Mouse (Mus musculus) stomach, adult 2 months (tissue): ENCODE results near the gene Mindy1. TPM values are rescaled to one million over a fixed set of nuclear protein-coding genes. Genes with fewer than 3 reads are reported as not detected.

Experiments
- polyA plus RNA-seq: library from polyadenylated mRNA; depleted of rRNA; stranded (reverse); fragments of >200 nt; gene quantifications from 2 replicates; pipeline ENCODE4 v1.2.3, GENCODE M21; 2012; rRNA removed

The Mindy1 gene
- polyA plus RNA-seq = 58.1 and 69.6 TPM in 2 replicates

DNA sequence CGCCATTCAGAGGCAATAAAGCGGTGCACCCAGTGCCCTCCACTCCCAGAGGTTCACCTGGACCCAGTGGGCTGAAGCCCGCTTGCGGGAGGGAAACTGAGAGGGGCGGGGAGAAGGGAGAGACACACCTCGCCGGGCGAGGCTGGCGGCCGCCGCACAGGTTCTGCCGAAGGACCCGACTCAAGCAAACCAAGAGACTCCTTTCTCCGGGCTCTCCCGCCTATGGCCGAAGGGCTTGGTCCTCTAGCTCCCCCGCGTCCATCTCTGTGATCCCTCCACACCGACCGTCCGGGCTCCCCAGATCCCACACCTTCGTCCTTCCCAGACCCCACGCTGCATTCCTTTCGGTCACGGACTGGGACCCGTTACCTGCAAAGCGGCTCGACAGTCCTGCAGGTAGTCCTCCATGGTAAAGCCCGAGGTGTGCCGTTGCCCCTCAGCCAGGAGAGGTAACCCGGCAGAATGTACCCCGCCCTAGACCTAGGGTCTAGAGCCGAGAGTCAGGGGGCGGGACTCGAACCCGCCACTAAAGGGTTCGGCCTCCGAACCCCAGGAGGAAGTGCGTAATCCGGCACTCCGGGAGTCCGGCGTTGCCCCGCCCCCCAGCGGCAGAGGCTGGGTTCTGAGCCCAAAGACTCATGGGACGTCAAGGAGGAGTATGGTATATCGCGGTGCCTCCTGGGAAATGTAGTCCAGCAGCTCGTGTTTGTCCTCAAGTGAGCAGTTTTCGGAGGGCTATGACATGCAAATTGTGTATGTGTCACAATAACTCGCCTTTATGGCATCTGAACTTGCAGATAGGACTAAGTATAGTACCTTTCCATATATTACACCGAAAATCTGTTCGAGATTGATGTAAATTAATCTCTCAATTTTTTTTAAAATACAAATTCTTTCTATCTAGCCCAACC, at the start of gene Mindy1, which contains the start of gene Prune1:
Mindy1 (plus strand) TSS at position 130 of the 911 bp plus-strand sequence.
Prune1 (minus strand) TSS at position 861 of the 911 bp plus-strand sequence.

DNA sequence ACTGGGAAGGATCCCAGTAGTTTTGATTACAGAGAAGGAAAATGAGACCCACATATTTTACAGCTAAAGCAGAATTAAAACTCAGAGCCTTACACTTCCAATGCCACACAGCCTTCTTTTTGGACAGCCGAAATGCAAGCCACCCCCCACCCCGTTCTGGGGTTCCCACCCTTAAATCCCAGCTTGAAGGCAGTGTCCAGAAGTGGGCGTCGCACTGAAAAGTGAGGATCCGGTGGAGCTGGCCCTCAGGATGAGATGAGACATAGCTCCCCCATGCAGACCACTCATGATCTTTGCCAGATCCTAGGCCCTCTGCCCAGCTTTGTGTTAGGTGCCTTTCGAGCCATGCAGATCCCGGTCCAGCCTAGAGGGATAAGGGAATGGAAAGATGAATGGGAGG, 39.6 kb upstream of the Mindy1 start, which contains the start of gene Gm128:
Gm128 (minus strand) TSS at position 101 of the 400 bp plus-strand sequence.

DNA sequence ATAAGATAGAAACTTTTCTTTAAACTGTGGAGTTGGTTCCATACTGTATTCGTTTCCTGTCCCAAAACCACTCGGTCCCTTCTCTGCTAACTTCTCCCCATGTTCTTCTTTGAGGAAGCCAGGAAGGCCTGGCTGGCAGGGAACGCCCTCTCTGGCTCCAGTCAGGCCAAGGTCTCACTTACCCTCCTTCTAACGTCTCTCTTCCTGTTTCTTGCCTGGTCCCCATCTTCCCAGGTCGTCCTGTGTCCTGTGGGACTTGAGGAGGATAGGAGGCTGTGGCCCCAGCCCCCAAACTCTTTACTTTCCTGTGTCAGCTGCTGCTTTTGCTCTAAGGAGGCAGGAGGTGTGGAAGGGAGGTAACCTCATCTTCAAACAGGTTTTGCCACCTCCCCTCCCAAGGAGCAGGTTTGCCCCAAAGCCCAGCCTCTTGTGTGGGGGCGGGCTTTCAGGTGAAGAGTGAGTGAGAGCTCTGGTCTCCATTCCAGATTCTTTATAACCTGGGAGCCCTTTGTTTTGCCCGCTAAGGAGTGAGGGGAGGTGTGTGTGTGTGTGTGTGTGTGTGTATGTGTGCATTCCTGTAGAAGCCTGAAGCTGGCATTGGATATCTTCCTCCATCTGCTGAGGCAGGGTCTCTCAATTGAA, 30.2 kb upstream of the Mindy1 start, which contains the start of gene Bnipl:
Bnipl (minus strand) TSS at position 411 of the 642 bp plus-strand sequence.

DNA sequence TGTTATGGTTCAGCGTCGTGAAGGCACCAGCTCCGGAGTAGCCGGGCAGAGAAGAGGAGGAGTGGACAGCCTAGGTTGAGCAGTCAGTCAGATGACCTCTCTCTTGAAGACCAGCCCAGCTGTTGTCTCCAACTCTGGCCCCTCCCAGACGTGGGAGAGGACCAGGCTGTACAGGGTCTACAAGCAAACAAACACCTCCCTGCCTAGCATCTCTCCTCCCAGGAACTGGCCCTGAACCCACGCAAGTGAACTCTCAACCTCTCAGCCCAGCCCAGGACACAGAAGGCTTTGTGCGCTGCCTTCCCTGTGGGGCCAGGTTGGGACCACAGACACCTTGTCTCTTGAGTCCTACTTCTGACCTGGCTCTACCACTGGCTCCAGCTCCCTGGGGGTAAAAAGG, 26.0 kb downstream of the Mindy1 start, which contains the start of gene Anxa9:
Anxa9 (minus strand) TSS at position 77 of the 400 bp plus-strand sequence.

DNA sequence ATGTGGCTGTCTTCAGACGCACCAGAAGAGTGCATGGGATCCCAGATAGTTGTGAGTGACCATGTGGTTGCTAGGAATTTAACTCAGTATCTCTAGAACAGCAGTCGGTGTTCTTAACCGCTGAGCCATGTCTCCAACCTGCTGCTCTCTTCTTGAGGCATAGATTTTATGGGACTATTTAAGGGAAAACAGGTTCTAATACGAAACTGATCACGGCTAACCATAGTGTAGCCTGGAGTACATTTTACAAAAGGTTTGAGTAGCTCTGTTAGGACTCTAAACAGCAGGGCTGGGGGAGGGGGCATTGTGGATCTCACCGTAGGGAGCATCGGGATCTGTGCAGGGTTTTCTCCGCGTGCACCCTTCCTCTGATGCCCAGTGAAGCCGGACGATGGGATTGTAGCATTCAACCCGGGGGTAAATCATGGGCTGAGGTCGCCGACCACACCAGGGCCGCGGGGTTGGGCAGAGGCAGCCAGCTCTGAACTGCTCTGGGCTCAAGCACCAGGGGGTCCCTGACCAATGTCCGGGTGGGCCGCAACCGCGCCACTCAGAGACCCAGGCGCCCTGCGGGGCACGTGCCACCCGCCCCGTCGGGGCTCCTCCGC, 33.4 kb downstream of the Mindy1 start, which contains the start of gene Cers2:
Cers2 (plus strand) TSS at position 306 of the 608 bp plus-strand sequence.

Other genes starting within 250 kb of the Mindy1 start
- 44.5 and 46.3 TPM in 2 replicates for gene Psmd4, start 238.7 kb upstream of the Mindy1 start, polyA plus RNA-seq
- 6.3 and 7.3 TPM in 2 replicates for gene Pip5k1a, start 174.4 kb upstream of the Mindy1 start, polyA plus RNA-seq
- gene Vps72, start 170.3 kb upstream of the Mindy1 start, polyA plus RNA-seq = 31.7 and 34.4 TPM in 2 replicates
- 0.68 and 1.2 TPM in 2 replicates for gene Tmod4, start 156.9 kb upstream of the Mindy1 start, polyA plus RNA-seq
- 10.4 and 15.6 TPM in 2 replicates for gene Scnm1, start 147.3 kb upstream of the Mindy1 start, polyA plus RNA-seq
- gene Lysmd1, start 147.3 kb upstream of the Mindy1 start, polyA plus RNA-seq = 2.4 and 2.5 TPM in 2 replicates
- 1.6 and 5.7 TPM in 2 replicates for gene Tnfaip8l2, start 139.0 kb upstream of the Mindy1 start, polyA plus RNA-seq
- gene Sema6c, start 120.9 kb upstream of the Mindy1 start, polyA plus RNA-seq = 4.5 and 6.8 TPM in 2 replicates
- 1.8 and 2.6 TPM in 2 replicates for gene Gabpb2, start 63.4 kb upstream of the Mindy1 start, polyA plus RNA-seq
- 33.6 and 48.9 TPM in 2 replicates for gene Cdc42se1, start 52.6 kb upstream of the Mindy1 start, polyA plus RNA-seq
- 5.1 and 6.1 TPM in 2 replicates for gene Mllt11, start 49.2 kb upstream of the Mindy1 start, polyA plus RNA-seq
- 0.43 and 0.90 TPM in 2 replicates for gene Gm128, start 39.7 kb upstream of the Mindy1 start, polyA plus RNA-seq
- gene Bnipl, start 30.2 kb upstream of the Mindy1 start, polyA plus RNA-seq = 7.9 and 8.0 TPM in 2 replicates
- 5.5 and 7.9 TPM in 2 replicates for gene Prune1, start 731 bp downstream of the Mindy1 start, polyA plus RNA-seq
- gene Anxa9, start 25.8 kb downstream of the Mindy1 start, polyA plus RNA-seq = 7.4 and 10.1 TPM in 2 replicates
- 17.4 and 19.9 TPM in 2 replicates for gene Cers2, start 33.4 kb downstream of the Mindy1 start, polyA plus RNA-seq
- gene Setdb1, start 75.9 kb downstream of the Mindy1 start, polyA plus RNA-seq = 2.4 and 3.3 TPM in 2 replicates
- gene 4930558C23Rik, start 121.5 kb downstream of the Mindy1 start, polyA plus RNA-seq = not detected in 2 replicates
- 15.3 and 16.3 TPM in 2 replicates for gene Arnt, start 153.0 kb downstream of the Mindy1 start, polyA plus RNA-seq
- gene Ctsk, start 217.9 kb downstream of the Mindy1 start, polyA plus RNA-seq = 1.2 and 2.1 TPM in 2 replicates
- 1.7 and 2.6 TPM in 2 replicates for gene Ctss, start 245.4 kb downstream of the Mindy1 start, polyA plus RNA-seq